Mouse (Mus musculus) monocyte, adult 5-6 weeks (primary cell): ENCODE measurements around the gene Exd2. TPM values are rescaled to one million over a fixed set of nuclear protein-coding genes. Genes with fewer than 3 reads are reported as not detected.

ENCODE experiments used
- ATAC-seq: fragments of 153-309, 156-312 bp; replicated peaks from 2 replicates; pipeline ENCODE4 v1.8.0; 2017; ENCODE audit warnings: mild to moderate bottlenecking; ENCODE audit not compliant: low TSS enrichment, insufficient number of reproducible peaks, severe bottlenecking, poor library complexity, low FRiP score
- total RNA-seq: library from RNA; stranded (forward); fragments of 200-1000, 200-491, 200-594 nt; gene quantifications from 3 replicates; pipeline ENCODE4 v1.2.3, GENCODE M21; 2017

The Exd2 gene
- total RNA-seq, 1 experiment from 2014 or later: 29.2 TPM

DNA sequence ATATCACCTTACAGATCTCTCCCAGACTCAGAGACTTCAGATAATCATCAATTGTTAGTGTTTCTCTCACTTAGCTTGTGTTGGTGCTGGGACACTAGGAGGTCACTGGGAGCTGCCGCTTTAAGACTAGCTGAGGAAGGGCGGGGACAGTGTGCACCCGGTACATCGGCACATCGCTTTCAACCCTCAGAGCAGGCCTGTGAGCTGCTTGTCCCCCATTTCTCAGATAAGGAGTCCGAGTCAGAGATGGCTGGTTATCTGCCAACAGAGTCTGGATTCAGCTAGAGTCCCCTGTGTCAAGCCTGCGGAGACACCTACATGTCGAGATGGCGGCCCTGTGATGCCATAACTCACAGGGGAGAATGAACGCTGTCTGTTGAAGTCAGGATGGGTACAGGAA, 68.7 kb downstream of the Exd2 start:
- ATAC-seq: no peak

DNA sequence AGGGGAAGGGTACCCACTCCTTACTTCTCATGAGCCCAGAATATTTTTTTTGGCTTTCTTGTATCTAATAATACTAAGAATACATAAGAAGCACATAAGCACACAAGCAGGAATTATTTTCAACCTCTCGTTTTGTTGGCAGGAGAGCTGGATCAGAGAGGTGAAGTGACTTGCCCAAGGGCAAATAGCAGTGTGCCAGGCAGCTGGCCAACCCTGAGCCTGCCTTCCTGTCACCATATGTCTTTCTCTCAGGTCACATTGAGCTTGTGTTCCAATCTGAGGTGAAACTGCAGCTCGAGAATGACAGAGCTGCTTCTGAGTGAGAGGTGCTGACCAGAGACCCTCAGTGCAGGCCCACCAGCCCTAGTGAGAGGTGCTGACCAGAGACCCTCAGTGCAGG, 71.0 kb downstream of the Exd2 start:
- ATAC-seq: no peak

DNA sequence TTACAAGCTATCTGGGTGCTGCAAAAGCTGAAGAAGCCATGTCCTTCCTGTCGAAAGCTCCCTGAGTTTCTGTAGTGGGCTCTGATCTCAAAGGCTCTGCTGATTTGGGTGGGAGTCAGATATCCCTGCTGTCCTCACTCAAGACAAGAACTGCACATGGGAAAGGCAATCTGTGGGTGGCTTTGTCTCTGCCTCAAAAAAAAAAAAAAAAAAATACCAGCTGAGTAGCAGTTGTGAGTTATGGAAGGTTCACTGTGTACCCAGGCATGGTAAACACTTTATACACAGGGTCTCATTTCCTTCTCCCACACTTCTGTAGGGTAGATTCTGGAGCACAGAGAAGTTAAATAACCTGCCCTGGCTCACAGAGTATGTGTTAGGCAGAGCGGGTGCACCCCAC, 74.4 kb downstream of the Exd2 start:
- ATAC-seq: no peak

DNA sequence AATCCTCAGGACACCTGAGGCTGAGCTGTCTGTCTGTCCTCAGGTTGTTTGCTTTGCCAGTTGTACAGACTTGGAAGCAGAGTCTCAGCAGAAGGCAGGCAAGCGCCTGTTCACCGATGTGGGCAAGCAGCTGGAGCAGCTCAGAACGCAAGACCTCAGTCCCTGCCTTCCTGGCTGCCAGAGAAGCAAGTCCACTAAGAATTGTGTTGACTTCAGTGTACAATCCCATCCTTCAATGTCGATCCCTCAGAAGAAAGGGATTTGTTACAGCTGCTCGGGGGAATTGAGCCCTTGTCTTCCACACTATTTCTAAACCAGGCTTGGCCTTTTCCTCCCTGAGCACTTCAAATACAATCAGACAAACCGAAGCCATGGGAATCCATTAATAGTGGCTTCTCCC, 75.4 kb downstream of the Exd2 start:
- ATAC-seq: no peak

DNA sequence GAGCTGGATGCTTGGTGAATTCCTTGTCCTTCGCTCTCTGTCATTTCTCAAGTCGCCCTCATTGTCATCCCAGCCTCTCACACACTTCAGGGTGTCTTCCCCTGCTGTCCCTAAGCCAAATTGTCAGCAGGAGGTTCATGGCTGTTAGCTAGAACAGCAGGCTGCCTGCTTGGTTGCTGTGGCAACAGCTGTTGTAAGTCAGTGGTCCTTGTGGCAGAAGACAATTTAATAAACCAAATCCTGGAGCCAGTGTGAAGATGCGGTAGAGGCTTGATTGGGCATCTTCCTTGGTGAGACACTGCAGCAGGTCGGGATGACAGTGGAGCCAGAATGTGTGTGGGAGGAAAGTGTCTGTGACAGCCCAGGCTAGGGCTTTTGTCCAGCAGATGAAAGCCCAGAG, 82.4 kb downstream of the Exd2 start:
- no peak for ATAC-seq

DNA sequence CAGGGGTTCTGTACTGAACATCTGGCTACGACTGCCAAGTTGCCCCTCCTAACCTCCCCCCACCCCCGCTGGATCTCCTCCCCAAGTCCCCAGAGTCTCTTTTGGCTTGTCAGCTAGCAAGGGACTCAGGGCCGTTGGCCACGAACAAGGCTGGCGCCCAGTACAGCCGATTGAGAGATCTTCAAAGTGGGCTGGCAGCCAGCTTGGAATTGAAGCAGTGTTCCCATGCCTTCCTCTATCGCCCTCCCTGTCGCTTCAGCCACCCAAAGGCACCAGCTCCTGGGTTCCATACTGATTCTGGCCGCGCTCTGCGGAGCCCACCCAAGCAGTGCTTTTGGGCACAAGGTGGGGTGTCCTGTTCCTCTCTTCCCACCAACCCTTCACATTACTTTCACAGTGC, 86.8 kb downstream of the Exd2 start:
- ATAC-seq: no peak

Other genes starting within 250 kb of the Exd2 start
- gene Actn1, start 202.7 kb upstream of the Exd2 start, total RNA-seq: 4.9 to 18.8 TPM (median 7.8 TPM) in 3 replicates
- gene Dcaf5, start 26.5 kb upstream of the Exd2 start, total RNA-seq: 33.3 to 49.8 TPM (median 34.8 TPM) in 3 replicates
- not detected in 3 replicates for gene Galnt16, start 55.2 kb downstream of the Exd2 start, total RNA-seq
- gene Slc39a9, start 180.8 kb downstream of the Exd2 start, total RNA-seq: 7.9 to 18.9 TPM (median 8.6 TPM) in 3 replicates
- 27.7 to 31.5 TPM (median 30.9 TPM) in 3 replicates for gene Erh, start 181.2 kb downstream of the Exd2 start, total RNA-seq
- gene Plekhd1, start 229.5 kb downstream of the Exd2 start, total RNA-seq: not detected in 3 replicates